Mouse (Mus musculus) cortical plate, adult 2 months (tissue): ENCODE data around the gene Dnajc5. TPM values are rescaled to one million over a fixed set of nuclear protein-coding genes. Genes with fewer than 3 reads are reported as not detected.
A peak's percentile ranks its signal among the peaks of the same experiment; 100 is the strongest.

Experiments
- H3K27ac ChIP-seq: fragments of 200-500 bp; 2 replicates; pipeline ENCODE4 v1.5.1; 2012; ENCODE audit warnings: low read length, control low read depth, inconsistent platforms; ENCODE audit not compliant: insufficient read depth
- H3K4me1 ChIP-seq: fragments of 200-500 bp; 2 replicates; pipeline ENCODE4 v1.6.1; 2011; ENCODE audit warnings: low read length; ENCODE audit not compliant: control insufficient read depth, insufficient read depth
- H3K4me3 ChIP-seq: fragments of 200-500 bp; 2 replicates; pipeline ENCODE4 v1.5.1; 2011; ENCODE audit warnings: mild to moderate bottlenecking, low read length, control low read depth; ENCODE audit not compliant: insufficient read depth
- CTCF ChIP-seq: fragments of 200-500 bp; IDR thresholded peaks from 2 replicates; pipeline ENCODE4 v1.5.1; 2011; ENCODE audit warnings: mild to moderate bottlenecking, control low read depth, low read length; ENCODE audit not compliant: insufficient read depth; ENCODE audit errors: extremely low read depth
- POLR2A ChIP-seq: fragments of 200-500 bp; IDR thresholded peaks from 2 replicates; pipeline ENCODE4 v1.6.1; 2011; ENCODE audit warnings: mild to moderate bottlenecking, low read length, control low read depth; ENCODE audit not compliant: insufficient read depth; ENCODE audit errors: extremely low read depth
- polyA plus RNA-seq: library from polyadenylated mRNA; depleted of rRNA; stranded (reverse); fragments of >200 nt; gene quantifications from 2 replicates; pipeline ENCODE4 v1.2.3, GENCODE M21; 2012

The Dnajc5 gene
- polyA plus RNA-seq, 1 experiment = 167 TPM

- Histone ChIP-seq H3K4me1 (peaks cover under 1% of the 10 kb centered on the region; the same call in 1 of the 2 replicates), H3K27ac (no peak overlapping the region), H3K4me3 (no peak overlapping the region)
- peak; percentile 73 for TF ChIP-seq CTCF
- no peak for TF ChIP-seq POLR2A
Measured at GRCm38 (mm10) chr2:181594946-181595696, 74.8 kb downstream of the Dnajc5 start.

GRCm38 (mm10) chr2:181596221-181596960, 76.1 kb downstream of the Dnajc5 start:
- Histone ChIP-seq H3K4me3 (no peak overlapping the region), H3K4me1 (peaks cover 2% of the 10 kb centered on the region; the same call in 1 of the 2 replicates), H3K27ac (no peak overlapping the region)
- TF ChIP-seq CTCF (no peak), POLR2A (no peak)

- Histone ChIP-seq H3K4me3 (no peak overlapping the region; the same call in 1 of the 2 replicates), H3K4me1 (peaks cover 2% of the 10 kb centered on the region; the same call in 1 of the 2 replicates), H3K27ac (no peak overlapping the region)
- TF ChIP-seq POLR2A (no peak), CTCF (no peak)
Measured at GRCm38 (mm10) chr2:181597378-181598061, 77.2 kb downstream of the Dnajc5 start.

GRCm38 (mm10) chr2:181598454-181599351, 78.4 kb downstream of the Dnajc5 start, which contains the start of gene Samd10:
Samd10 (minus strand) TSS chr2:181599212.
- Histone ChIP-seq H3K4me3 (peak within 1 kb of the TSS; percentile 65), H3K27ac (peak within 1 kb of the TSS; percentile 86), H3K4me1 (peaks cover 2% of the 10 kb centered on the region; the same call in 1 of the 2 replicates)
- TF ChIP-seq POLR2A (0 out of 2 replicates have a peak, but pooled peaks have one; percentile 51), CTCF (no peak)

- Histone ChIP-seq H3K27ac (peak overlapping the region; percentile 77; the same call in 1 of the 2 replicates), H3K4me1 (peaks cover 2% of the 10 kb centered on the region; the same call in 1 of the 2 replicates), H3K4me3 (peak overlapping the region; percentile 72; the same call in 1 of the 2 replicates)
- 0 out of 2 replicates have a peak, but pooled peaks have one; percentile 13 for TF ChIP-seq POLR2A
- no peak for TF ChIP-seq CTCF
Measured at GRCm38 (mm10) chr2:181600226-181600758, 80.0 kb downstream of the Dnajc5 start.

GRCm38 (mm10) chr2:181600828-181601750, 80.8 kb downstream of the Dnajc5 start:
- Histone ChIP-seq H3K27ac (peak overlapping the region; percentile 77), H3K4me1 (peaks cover 2% of the 10 kb centered on the region; the same call in 1 of the 2 replicates), H3K4me3 (peak overlapping the region; percentile 72)
- TF ChIP-seq CTCF (no peak), POLR2A (peak; percentile 92)

GRCm38 (mm10) chr2:181601751-181602145, 81.5 kb downstream of the Dnajc5 start:
- peak overlapping the region; percentile 72 for H3K4me3 ChIP-seq
- H3K27ac ChIP-seq = no peak overlapping the region
- peaks cover 2% of the 10 kb centered on the region; the same call in 1 of the 2 replicates for H3K4me1 ChIP-seq
- TF ChIP-seq CTCF = no peak
- no peak for TF ChIP-seq POLR2A
